Mouse (Mus musculus) limb, embryonic 15.5 days (tissue): Measurements from ENCODE around the gene Mtmr6. TPM values are rescaled to one million over a fixed set of nuclear protein-coding genes. Genes with fewer than 3 reads are reported as not detected.
A peak's percentile ranks its signal among the peaks of the same experiment; 100 is the strongest.

Experiments
- ATAC-seq: fragments of 200-750 bp; cut with Nextera tagmentation; 2 replicates; pipeline ENCODE4 v1.8.0; 2017; ENCODE audit warnings: low read depth, moderate TSS enrichment; ENCODE audit not compliant: insufficient number of reproducible peaks, low FRiP score, low TSS enrichment
- H3K27ac ChIP-seq: fragments of 300-500 bp; sonication (generic); 2 replicates; pipeline ENCODE4 v1.5.1; 2015; ENCODE audit warnings: moderate library complexity, mild to moderate bottlenecking, inconsistent platforms
- H3K27me3 ChIP-seq: fragments of 300-500 bp; sonication (generic); 2 replicates; pipeline ENCODE4 v1.6.1; 2015; ENCODE audit warnings: inconsistent platforms
- H3K36me3 ChIP-seq: fragments of 300-500 bp; sonication (generic); 2 replicates; pipeline ENCODE4 v1.6.1; 2015; ENCODE audit warnings: inconsistent platforms
- H3K4me1 ChIP-seq: fragments of 300-500 bp; sonication (generic); 2 replicates; pipeline ENCODE4 v1.6.1; 2015; ENCODE audit warnings: inconsistent platforms
- H3K4me2 ChIP-seq: fragments of 300-500 bp; sonication (generic); 2 replicates; pipeline ENCODE4 v1.6.1; 2015; ENCODE audit warnings: mild to moderate bottlenecking, inconsistent platforms
- H3K4me3 ChIP-seq: fragments of 300-500 bp; sonication (generic); 2 replicates; pipeline ENCODE4 v1.5.1; 2015; ENCODE audit warnings: mild to moderate bottlenecking, inconsistent platforms
- H3K9ac ChIP-seq: fragments of 300-500 bp; sonication (generic); 2 replicates; pipeline ENCODE4 v1.6.1; 2015; ENCODE audit warnings: inconsistent platforms
- H3K9me3 ChIP-seq: fragments of 300-500 bp; sonication (generic); 2 replicates; pipeline ENCODE4 v1.6.1; 2016; ENCODE audit warnings: inconsistent platforms
- WGBS: fragments of 180-500 bp; shearing (Covaris S2); methylation state at CpG from one replicate; pipeline ENCODE4 v1.1.7; 2015; 5-methylcytosine and 5-hydroxymethylcytosine counted together
- polyA plus RNA-seq: library from polyadenylated mRNA; unstranded; fragments of >200 nt; fragmentation: Nextera tagmentation; extraction: Ambion mirVana; gene quantifications from 2 replicates; pipeline ENCODE4 v1.2.1, GENCODE M21; 2015

Mtmr6 gene
- polyA plus RNA-seq: 42.1 and 43.0 TPM in 2 replicates

- H3K27ac ChIP-seq: peak within 1 kb of the TSS; percentile 81
- ATAC-seq: peak; percentile 98
- H3K9ac ChIP-seq: peak within 1 kb of the TSS; percentile 71
- no peaks in the 10 kb centered on the region for H3K27me3 ChIP-seq
- H3K9me3 ChIP-seq: no peaks in the 10 kb centered on the region
- WGBS: under 1% methylated on average over 48 of the region's 51 CpGs
- peaks cover 7% of the 10 kb centered on the region for H3K4me1 ChIP-seq
- peak within 1 kb of the TSS; percentile 40 for H3K4me2 ChIP-seq
- no peaks in the 10 kb centered on the region for H3K36me3 ChIP-seq
- peak within 1 kb of the TSS; percentile 76 for H3K4me3 ChIP-seq
Measured at GRCm38 (mm10) chr14:60264990-60265876, at the start of gene Mtmr6. Gene Mtmr6 (plus strand): TSS chr14:60265228.

GRCm38 (mm10) chr14:60216125-60216524 lies 48.9 kb upstream of the Mtmr6 start:
- Histone ChIP-seq H3K27me3 (no peaks in the 10 kb centered on the region), H3K9ac (no peak overlapping the region), H3K36me3 (peaks cover 22% of the 10 kb centered on the region), H3K4me2 (no peak overlapping the region), H3K4me3 (no peak overlapping the region), H3K9me3 (no peaks in the 10 kb centered on the region), H3K27ac (no peak overlapping the region), H3K4me1 (no peaks in the 10 kb centered on the region)
- WGBS: 93% methylated on average over 1 of the region's 1 CpGs
- no peak for ATAC-seq

- 97% methylated on average over 4 of the region's 4 CpGs for WGBS
- Histone ChIP-seq H3K36me3 (peaks cover 27% of the 10 kb centered on the region), H3K4me1 (no peaks in the 10 kb centered on the region), H3K4me3 (no peak overlapping the region), H3K9me3 (no peaks in the 10 kb centered on the region), H3K9ac (no peak overlapping the region), H3K4me2 (no peak overlapping the region), H3K27me3 (no peaks in the 10 kb centered on the region), H3K27ac (no peak overlapping the region)
- ATAC-seq: no peak
Measured at GRCm38 (mm10) chr14:60217616-60218015, 47.4 kb upstream of the Mtmr6 start.

GRCm38 (mm10) chr14:60219886-60220285 lies 45.1 kb upstream of the Mtmr6 start:
- H3K27ac ChIP-seq: no peak overlapping the region
- H3K27me3 ChIP-seq: no peaks in the 10 kb centered on the region
- 91% methylated on average over 10 of the region's 10 CpGs for WGBS
- H3K4me2 ChIP-seq: no peak overlapping the region
- H3K9me3 ChIP-seq: no peaks in the 10 kb centered on the region
- no peak overlapping the region for H3K4me3 ChIP-seq
- no peaks in the 10 kb centered on the region for H3K4me1 ChIP-seq
- ATAC-seq: no peak
- peaks cover 31% of the 10 kb centered on the region for H3K36me3 ChIP-seq
- H3K9ac ChIP-seq: no peak overlapping the region

GRCm38 (mm10) chr14:60238551-60238950 lies 26.5 kb upstream of the Mtmr6 start:
- peaks cover 44% of the 10 kb centered on the region for H3K36me3 ChIP-seq
- no peak overlapping the region for H3K9ac ChIP-seq
- no peak for ATAC-seq
- 86% methylated on average over 3 of the region's 3 CpGs for WGBS
- no peak overlapping the region for H3K4me3 ChIP-seq
- H3K4me2 ChIP-seq: no peak overlapping the region
- H3K4me1 ChIP-seq: no peaks in the 10 kb centered on the region
- no peak overlapping the region for H3K27ac ChIP-seq
- no peaks in the 10 kb centered on the region for H3K27me3 ChIP-seq
- H3K9me3 ChIP-seq: no peaks in the 10 kb centered on the region

- Histone ChIP-seq H3K4me2 (peak overlapping the region; percentile 53), H3K27me3 (no peaks in the 10 kb centered on the region), H3K36me3 (0 out of 2 replicates have a peak, but pooled peaks cover under 1% of the 10 kb centered on the region), H3K27ac (no peak overlapping the region), H3K4me1 (peaks cover 18% of the 10 kb centered on the region), H3K9me3 (no peaks in the 10 kb centered on the region), H3K9ac (peak overlapping the region; percentile 96), H3K4me3 (peak overlapping the region; percentile 98)
- no peak for ATAC-seq
- 14% methylated on average over 8 of the region's 8 CpGs for WGBS
Measured at GRCm38 (mm10) chr14:60250366-60250765, 14.7 kb upstream of the Mtmr6 start.

GRCm38 (mm10) chr14:60250879-60251278 lies 14.1 kb upstream of the Mtmr6 start:
- H3K4me1 ChIP-seq: peaks cover 18% of the 10 kb centered on the region
- ATAC-seq: peak; percentile 50; the same call in 1 of the 2 replicates
- H3K9ac ChIP-seq: peak overlapping the region; percentile 96
- peak overlapping the region; percentile 53 for H3K4me2 ChIP-seq
- H3K4me3 ChIP-seq: peak overlapping the region; percentile 98
- no peaks in the 10 kb centered on the region for H3K36me3 ChIP-seq
- WGBS: under 1% methylated on average over 39 of the region's 39 CpGs
- H3K9me3 ChIP-seq: no peaks in the 10 kb centered on the region
- peak overlapping the region; percentile 88 for H3K27ac ChIP-seq
- H3K27me3 ChIP-seq: no peaks in the 10 kb centered on the region

- no peaks in the 10 kb centered on the region for H3K9me3 ChIP-seq
- no peaks in the 10 kb centered on the region for H3K27me3 ChIP-seq
- H3K9ac ChIP-seq: peak within 1 kb of the TSS; percentile 96
- ATAC-seq: peak; percentile 99
- WGBS: under 1% methylated on average over 62 of the region's 62 CpGs
- peak within 1 kb of the TSS; percentile 85 for H3K4me2 ChIP-seq
- H3K36me3 ChIP-seq: no peaks in the 10 kb centered on the region
- peak within 1 kb of the TSS; percentile 89 for H3K27ac ChIP-seq
- H3K4me1 ChIP-seq: peaks cover 18% of the 10 kb centered on the region
- H3K4me3 ChIP-seq: peak within 1 kb of the TSS; percentile 98
Measured at GRCm38 (mm10) chr14:60251281-60252003, 13.6 kb upstream of the Mtmr6 start, which contains the start of the genes Nupl1 and Gm49336. Gene Nupl1 (minus strand): TSS chr14:60251431. Gene Gm49336 (minus strand): TSS chr14:60251507.

GRCm38 (mm10) chr14:60252004-60253000 lies 12.7 kb upstream of the Mtmr6 start:
- Histone ChIP-seq H3K4me1 (peaks cover 18% of the 10 kb centered on the region), H3K9ac (peak overlapping the region; percentile 96), H3K27me3 (no peaks in the 10 kb centered on the region), H3K9me3 (no peaks in the 10 kb centered on the region), H3K36me3 (no peaks in the 10 kb centered on the region), H3K27ac (peak overlapping the region; percentile 89), H3K4me3 (peak overlapping the region; percentile 98), H3K4me2 (peak overlapping the region; percentile 85)
- 21% methylated on average over 15 of the region's 15 CpGs for WGBS
- no peak for ATAC-seq

GRCm38 (mm10) chr14:60253466-60253865 lies 11.6 kb upstream of the Mtmr6 start:
- ATAC-seq: no peak
- WGBS: 78% methylated on average over 3 of the region's 3 CpGs
- no peak overlapping the region for H3K9ac ChIP-seq
- H3K27ac ChIP-seq: no peak overlapping the region
- H3K4me2 ChIP-seq: no peak overlapping the region
- no peaks in the 10 kb centered on the region for H3K9me3 ChIP-seq
- H3K4me3 ChIP-seq: no peak overlapping the region
- H3K27me3 ChIP-seq: no peaks in the 10 kb centered on the region
- H3K36me3 ChIP-seq: no peaks in the 10 kb centered on the region
- H3K4me1 ChIP-seq: peaks cover 18% of the 10 kb centered on the region

GRCm38 (mm10) chr14:60254774-60255173 lies 10.3 kb upstream of the Mtmr6 start:
- no peak for ATAC-seq
- no peaks in the 10 kb centered on the region for H3K27me3 ChIP-seq
- no peaks in the 10 kb centered on the region for H3K36me3 ChIP-seq

More at GRCm38 (mm10) chr14:60254774-60255173, 10.3 kb upstream of the Mtmr6 start:
- no peak overlapping the region for H3K4me3 ChIP-seq
- H3K9me3 ChIP-seq: no peaks in the 10 kb centered on the region
- H3K4me2 ChIP-seq: no peak overlapping the region
- peaks cover 11% of the 10 kb centered on the region for H3K4me1 ChIP-seq
- no peak overlapping the region for H3K9ac ChIP-seq
- H3K27ac ChIP-seq: no peak overlapping the region
